Mouse (Mus musculus) embryonic fibroblast, embryonic 13.5 days (primary cell): Measurements from ENCODE around the gene Lyrm7. TPM values are rescaled to one million over a fixed set of nuclear protein-coding genes. Genes with fewer than 3 reads are reported as not detected.

Experiments used
- H3K27ac ChIP-seq: 2 replicates; pipeline ENCODE4 v1.5.1; 2012; ENCODE audit warnings: low read length, control low read depth, inconsistent platforms; ENCODE audit not compliant: insufficient read depth
- H3K4me1 ChIP-seq: 2 replicates; pipeline ENCODE4 v1.6.1; 2011; ENCODE audit warnings: low read length; ENCODE audit not compliant: control insufficient read depth, insufficient read depth
- H3K4me3 ChIP-seq: 2 replicates; pipeline ENCODE4 v1.5.1; 2011; ENCODE audit warnings: mild to moderate bottlenecking, control low read depth, low read length; ENCODE audit not compliant: insufficient read depth
- CTCF ChIP-seq: IDR thresholded peaks from 2 replicates; pipeline ENCODE4 v1.5.1; 2011; ENCODE audit warnings: mild to moderate bottlenecking, control low read depth, low read length, moderate library complexity, borderline replicate concordance; ENCODE audit not compliant: insufficient read depth
- POLR2A ChIP-seq: IDR thresholded peaks from 2 replicates; pipeline ENCODE4 v1.6.1; 2011; ENCODE audit warnings: low read depth, mild to moderate bottlenecking, control low read depth, low read length, moderate library complexity
- polyA plus RNA-seq: library from polyadenylated mRNA; stranded (reverse); fragments of >200 nt; gene quantifications from 2 replicates; pipeline ENCODE4 v1.2.4, GENCODE M21; 2011; ENCODE audit warnings: low read depth; ENCODE audit not compliant: missing spikeins, insufficient read length

Gene Lyrm7
- polyA plus RNA-seq, 1 experiment: 15.9 TPM

- H3K27ac ChIP-seq: peak within 1 kb of the TSS; percentile 63
- H3K4me3 ChIP-seq: peak within 1 kb of the TSS; percentile 68
- H3K4me1 ChIP-seq: 0 out of 2 replicates have a peak, but pooled peaks cover 2% of the 10 kb centered on the region
- TF ChIP-seq CTCF: no peak
- peak; percentile 74 for TF ChIP-seq POLR2A
Measured at GRCm38 (mm10) chr11:54787488-54788474, 72.9 kb downstream of the Lyrm7 start, which contains the start of gene Cdc42se2. Gene Cdc42se2, minus strand, starts transcription at chr11:54787675.

- H3K4me3 ChIP-seq: peak overlapping the region; percentile 68
- 0 out of 2 replicates have a peak, but pooled peaks cover 2% of the 10 kb centered on the region for H3K4me1 ChIP-seq
- TF ChIP-seq POLR2A: peak; percentile 38; the same call in 1 of the 2 replicates
- TF ChIP-seq CTCF: no peak
- H3K27ac ChIP-seq: peak overlapping the region; percentile 63
Measured at GRCm38 (mm10) chr11:54786858-54787487, 73.7 kb downstream of the Lyrm7 start.

GRCm38 (mm10) chr11:54785566-54785965 lies 75.2 kb downstream of the Lyrm7 start:
- Histone ChIP-seq H3K27ac (no peak overlapping the region), H3K4me1 (0 out of 2 replicates have a peak, but pooled peaks cover 2% of the 10 kb centered on the region), H3K4me3 (no peak overlapping the region)
- no peak for TF ChIP-seq POLR2A
- no peak for TF ChIP-seq CTCF

- H3K27ac ChIP-seq: no peak overlapping the region
- TF ChIP-seq POLR2A (no peak), CTCF (no peak)
- 0 out of 2 replicates have a peak, but pooled peaks cover 2% of the 10 kb centered on the region for H3K4me1 ChIP-seq
- H3K4me3 ChIP-seq: no peak overlapping the region
Measured at GRCm38 (mm10) chr11:54784436-54784835, 76.3 kb downstream of the Lyrm7 start.

GRCm38 (mm10) chr11:54782253-54782652 lies 78.5 kb downstream of the Lyrm7 start:
- TF ChIP-seq POLR2A (no peak), CTCF (no peak)
- no peak overlapping the region for H3K4me3 ChIP-seq
- no peak overlapping the region for H3K27ac ChIP-seq
- H3K4me1 ChIP-seq: peaks cover 10% of the 10 kb centered on the region

- no peak for TF ChIP-seq POLR2A
- TF ChIP-seq CTCF: no peak
Measured at GRCm38 (mm10) chr11:54779946-54780345, 80.8 kb downstream of the Lyrm7 start.

GRCm38 (mm10) chr11:54778131-54778844 lies 82.4 kb downstream of the Lyrm7 start:
- H3K4me1 ChIP-seq: peaks cover 15% of the 10 kb centered on the region
- H3K27ac ChIP-seq: no peak overlapping the region
- H3K4me3 ChIP-seq: no peak overlapping the region
- TF ChIP-seq CTCF: no peak
- TF ChIP-seq POLR2A: no peak

More at GRCm38 (mm10) chr11:54779946-54780345, 80.8 kb downstream of the Lyrm7 start:
- Histone ChIP-seq H3K4me3 (no peak overlapping the region), H3K27ac (no peak overlapping the region), H3K4me1 (peaks cover 17% of the 10 kb centered on the region)

GRCm38 (mm10) chr11:54777387-54778130 lies 83.2 kb downstream of the Lyrm7 start:
- no peak overlapping the region for H3K27ac ChIP-seq
- peaks cover 15% of the 10 kb centered on the region for H3K4me1 ChIP-seq
- TF ChIP-seq CTCF (no peak), POLR2A (no peak)
- no peak overlapping the region for H3K4me3 ChIP-seq

Other genes with a start within 250 kb of the Lyrm7 start
- gene Cdc42se2, start 73.2 kb downstream of the Lyrm7 start, polyA plus RNA-seq: 37.1 and 38.4 TPM in 2 replicates
- gene Hint1, start 5.5 kb upstream of the Lyrm7 start, polyA plus RNA-seq: 330 and 372 TPM in 2 replicates
- 58.7 and 65.8 TPM in 2 replicates for gene Gpx3, start 41.5 kb upstream of the Lyrm7 start, polyA plus RNA-seq
- 14.4 and 18.4 TPM in 2 replicates for gene Tnip1, start 102.0 kb upstream of the Lyrm7 start, polyA plus RNA-seq
- 288 and 364 TPM in 2 replicates for gene Anxa6, start 172.5 kb upstream of the Lyrm7 start, polyA plus RNA-seq
- gene Ccdc69, start 217.2 kb upstream of the Lyrm7 start, polyA plus RNA-seq: 0.43 and 0.61 TPM in 2 replicates
- gene Gm2a, start 237.2 kb upstream of the Lyrm7 start, polyA plus RNA-seq: 16.9 and 20.6 TPM in 2 replicates